Mouse (Mus musculus) heart, embryonic 11.5 days (tissue): Measurements from ENCODE around the gene Gm20890. TPM values are rescaled to one million over a fixed set of nuclear protein-coding genes. Genes with fewer than 3 reads are reported as not detected.
"Not testable (repeated sequence)": the region's sequence is repeated elsewhere in the genome, so short reads cannot be mapped to it uniquely, and the experiment has no call there.

ENCODE experiments used
- ATAC-seq: fragments of 200-750 bp; cut with Nextera tagmentation; replicated peaks from 2 replicates; pipeline ENCODE4 v1.8.0; 2017; ENCODE audit warnings: moderate library complexity; ENCODE audit not compliant: insufficient number of reproducible peaks, low FRiP score, low TSS enrichment
- H3K27ac ChIP-seq: fragments of 300-500 bp; sonication (generic); 2 replicates; pipeline ENCODE4 v1.5.1; 2014; ENCODE audit warnings: mild to moderate bottlenecking, low read depth, low read length
- H3K27me3 ChIP-seq: fragments of 300-500 bp; sonication (generic); 2 replicates; pipeline ENCODE4 v1.6.1; 2014; ENCODE audit warnings: mild to moderate bottlenecking, low read length, mixed read lengths; ENCODE audit not compliant: control insufficient read depth, insufficient read depth
- H3K36me3 ChIP-seq: fragments of 300-500 bp; sonication (generic); 2 replicates; pipeline ENCODE4 v1.6.1; 2014; ENCODE audit warnings: mild to moderate bottlenecking, low read length, moderate library complexity, mixed read lengths; ENCODE audit not compliant: control insufficient read depth, insufficient read depth
- H3K4me1 ChIP-seq: fragments of 300-500 bp; sonication (generic); 2 replicates; pipeline ENCODE4 v1.6.1; 2014; ENCODE audit warnings: low read length; ENCODE audit not compliant: control insufficient read depth, insufficient read depth
- H3K4me2 ChIP-seq: fragments of 300-500 bp; sonication (generic); 2 replicates; pipeline ENCODE4 v1.6.1; 2014; ENCODE audit warnings: mild to moderate bottlenecking, moderate library complexity
- H3K4me3 ChIP-seq: fragments of 300-500 bp; sonication (generic); 2 replicates; pipeline ENCODE4 v1.5.1; 2014; ENCODE audit warnings: low read depth, low read length
- H3K9ac ChIP-seq: fragments of 300-500 bp; sonication (generic); 2 replicates; pipeline ENCODE4 v1.6.1; 2014; ENCODE audit warnings: mild to moderate bottlenecking, low read depth, low read length, moderate library complexity
- H3K9me3 ChIP-seq: fragments of 300-500 bp; sonication (generic); replicated peaks from 2 replicates; pipeline ENCODE4 v1.6.1; 2016; ENCODE audit warnings: low read length; ENCODE audit not compliant: control insufficient read depth
- WGBS: fragments of 180-500 bp; shearing (Covaris S2); extraction: QIAGEN DNeasy Blood & Tissue Kit; methylation state at CpG from one replicate; pipeline ENCODE4 v1.1.7; 2014; ENCODE audit not compliant: insufficient replicate concordance; 5-methylcytosine and 5-hydroxymethylcytosine counted together
- polyA plus RNA-seq: library from polyadenylated mRNA; unstranded; fragments of >200 nt; fragmentation: Nextera tagmentation; extraction: Ambion mirVana; gene quantifications from 2 replicates; pipeline ENCODE4 v1.2.1, GENCODE M21; 2014

Gm20890 gene
- polyA plus RNA-seq, result not detected in 2 replicates

- WGBS, result no CpG with 5 or more reads among the region's 5 CpGs
- H3K9ac ChIP-seq, H3K27ac ChIP-seq, H3K36me3 ChIP-seq, H3K27me3 ChIP-seq, H3K4me3 ChIP-seq, H3K4me1 ChIP-seq, H3K4me2 ChIP-seq, H3K9me3 ChIP-seq, ATAC-seq: not testable (repeated sequence)
Observed at GRCm38 (mm10) chrY:26776699-26777098, at the start of gene Gm20890. Gene Gm20890 (minus strand): TSS chrY:26776799.
